Mouse (Mus musculus) neutrophil, adult 83 days (primary cell): ENCODE results near the gene Klhdc10. TPM values are rescaled to one million over a fixed set of nuclear protein-coding genes. Genes with fewer than 3 reads are reported as not detected.

Source experiments
- total RNA-seq, 2 experiments: library from RNA; stranded (reverse); gene quantifications; one replicate each; pipeline ENCODE4 v1.2.4; 2023

Klhdc10 gene
- 10 to 100 TPM; 28.1 to 31.7 TPM for total RNA-seq

GRCm38 (mm10) chr6:30401308-30402015 lies at the start of gene Klhdc10:
Gene Klhdc10 (plus strand): TSS chr6:30401868.

GRCm38 (mm10) chr6:30390714-30391697 lies 10.7 kb upstream of the Klhdc10 start, which contains the start of gene Zc3hc1:
Gene Zc3hc1 (minus strand): TSS chr6:30391028.

Other genes starting within 250 kb of the Klhdc10 start
- 10 to 100 TPM; 56.0 to 63.2 TPM for gene Ube2h, start 97.3 kb upstream of the Klhdc10 start, total RNA-seq
- gene Zc3hc1, start 10.8 kb upstream of the Klhdc10 start, total RNA-seq = 10 to 100 TPM; 13.5 to 15.7 TPM
- 10 to 100 TPM; 20.9 to 21.5 TPM for gene Tmem209, start 107.9 kb downstream of the Klhdc10 start, total RNA-seq
- 1 to 10 TPM in 1 of 2 experiments, under 1 TPM in 1; 0.81 to 1.7 TPM for gene Ssmem1, start 108.0 kb downstream of the Klhdc10 start, total RNA-seq
- gene Cpa2, start 139.7 kb downstream of the Klhdc10 start, total RNA-seq = not detected
- not detected for gene Cpa4, start 166.5 kb downstream of the Klhdc10 start, total RNA-seq
- not detected for gene Cpa5, start 209.1 kb downstream of the Klhdc10 start, total RNA-seq
- gene Cpa1, start 237.3 kb downstream of the Klhdc10 start, total RNA-seq = not detected